Mouse (Mus musculus): ENCODE data around the gene Gm10428. TPM values are rescaled to one million over a fixed set of nuclear protein-coding genes. Genes with fewer than 3 reads are reported as not detected.
"Not testable (repeated sequence)": the region's sequence is repeated elsewhere in the genome, so short reads cannot be mapped to it uniquely, and the experiment has no call there.

Gm10428 gene
- not detected for total RNA-seq (2021)
- long read RNA-seq, result 0 reads

DNA sequence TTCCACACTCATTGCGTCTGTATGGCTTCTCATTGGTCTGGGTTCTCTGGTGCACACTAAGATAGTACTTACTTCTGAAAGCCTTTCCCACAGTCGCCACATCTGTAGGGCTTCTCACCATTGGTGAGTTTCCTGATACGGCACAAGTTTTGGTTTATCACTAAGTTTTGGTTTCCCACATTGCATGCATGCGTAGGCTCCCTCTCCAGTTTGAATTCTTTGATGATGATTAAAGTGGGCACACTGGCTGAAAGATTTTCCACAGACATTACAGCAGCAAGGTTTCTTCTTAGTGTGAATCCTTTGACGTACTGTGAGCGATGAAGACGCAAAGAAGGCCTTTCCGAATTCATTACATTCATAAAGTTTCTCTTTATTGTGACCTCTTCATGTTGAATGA is at the start of gene Gm10428:
Gene Gm10428, plus strand, starts transcription at position 321 of the 400 bp plus-strand sequence.
- DNase-seq (ENCODE audit: low spot score in 2 of 2), result no peak

DNA sequence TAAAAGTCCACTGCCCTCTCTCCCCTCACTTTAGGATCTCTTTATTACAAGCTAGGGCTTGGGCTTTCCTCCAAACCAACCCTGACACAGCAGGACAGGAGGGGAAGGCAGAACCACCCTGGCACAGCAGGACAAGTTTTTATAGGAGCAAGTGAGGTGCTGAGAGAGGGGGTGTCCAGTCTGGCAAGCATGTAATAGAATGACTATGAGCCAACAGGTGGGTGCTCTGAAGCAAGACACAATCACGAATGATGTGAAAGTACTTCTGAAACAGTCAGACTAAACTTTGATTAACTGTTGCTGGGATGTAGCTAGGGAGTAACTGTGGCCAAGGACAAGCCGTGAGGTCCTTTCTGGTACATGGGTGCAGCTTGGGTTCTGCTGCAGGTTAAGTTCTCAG is 46.8 kb upstream of the Gm10428 start:
- DNase-seq (ENCODE audit: low spot score in 2 of 2), result no peak

DNA sequence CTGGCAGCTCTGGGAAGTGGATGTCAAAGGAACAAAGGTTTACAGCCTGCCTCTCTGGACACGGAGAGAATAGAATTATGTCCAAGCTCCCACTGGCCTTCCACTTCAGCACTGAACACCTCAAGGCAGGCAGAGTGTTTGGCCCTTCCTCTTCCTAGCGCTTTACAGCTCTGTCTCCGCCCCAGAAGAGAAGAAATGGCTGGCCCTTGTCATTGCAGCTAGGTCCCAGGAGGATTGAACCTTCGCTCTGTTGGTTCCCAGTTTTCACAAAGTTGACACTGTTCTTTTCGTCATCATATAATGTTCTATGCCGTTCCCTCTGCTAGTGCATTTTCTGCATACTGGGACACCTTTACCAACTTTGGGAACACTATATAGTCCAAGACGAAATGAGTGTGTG is 44.6 kb upstream of the Gm10428 start:
- no peak for DNase-seq (ENCODE audit: low spot score in 2 of 2)

DNA sequence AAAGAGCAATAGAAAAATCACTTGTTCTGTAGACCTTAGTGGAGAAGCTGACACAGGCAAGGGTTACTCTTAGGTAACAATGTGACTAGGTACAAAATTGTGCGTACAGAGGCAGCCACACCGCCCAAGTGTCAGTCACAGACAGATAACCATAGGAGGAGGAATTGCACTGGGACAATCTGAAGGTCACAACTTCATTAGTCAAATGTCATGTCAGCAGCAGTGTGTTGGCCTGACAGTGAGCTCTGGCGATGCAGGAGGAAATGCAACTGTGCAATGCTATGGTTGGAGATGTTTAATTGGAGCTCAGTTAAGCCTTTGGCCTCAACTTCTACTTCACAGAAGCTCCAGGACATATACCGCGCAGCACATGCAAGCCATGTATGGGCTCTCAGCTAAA is 42.2 kb upstream of the Gm10428 start:
- no peak for DNase-seq (ENCODE audit: low spot score in 2 of 2)

DNA sequence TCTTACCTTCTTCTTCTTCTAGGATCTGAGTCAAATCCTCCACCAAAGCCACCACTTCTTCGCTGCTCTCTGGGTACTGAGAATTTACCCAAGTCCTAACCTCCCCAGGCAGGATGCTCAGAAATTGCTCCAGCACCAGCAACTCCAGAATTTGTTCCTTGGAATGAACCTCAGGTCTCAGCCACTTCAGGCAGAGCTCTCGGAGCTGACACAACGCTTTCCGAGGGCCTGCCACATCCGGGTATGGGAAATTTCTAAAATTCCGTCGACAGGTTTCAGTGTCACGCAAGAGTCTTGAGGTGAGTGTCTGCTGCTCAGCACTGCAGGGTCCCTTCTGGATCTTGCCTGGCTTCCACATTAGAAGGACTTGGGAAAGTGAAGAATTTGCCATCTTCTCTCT is 24.6 kb upstream of the Gm10428 start:
- DNase-seq (ENCODE audit: low spot score in 2 of 2), result no peak

DNA sequence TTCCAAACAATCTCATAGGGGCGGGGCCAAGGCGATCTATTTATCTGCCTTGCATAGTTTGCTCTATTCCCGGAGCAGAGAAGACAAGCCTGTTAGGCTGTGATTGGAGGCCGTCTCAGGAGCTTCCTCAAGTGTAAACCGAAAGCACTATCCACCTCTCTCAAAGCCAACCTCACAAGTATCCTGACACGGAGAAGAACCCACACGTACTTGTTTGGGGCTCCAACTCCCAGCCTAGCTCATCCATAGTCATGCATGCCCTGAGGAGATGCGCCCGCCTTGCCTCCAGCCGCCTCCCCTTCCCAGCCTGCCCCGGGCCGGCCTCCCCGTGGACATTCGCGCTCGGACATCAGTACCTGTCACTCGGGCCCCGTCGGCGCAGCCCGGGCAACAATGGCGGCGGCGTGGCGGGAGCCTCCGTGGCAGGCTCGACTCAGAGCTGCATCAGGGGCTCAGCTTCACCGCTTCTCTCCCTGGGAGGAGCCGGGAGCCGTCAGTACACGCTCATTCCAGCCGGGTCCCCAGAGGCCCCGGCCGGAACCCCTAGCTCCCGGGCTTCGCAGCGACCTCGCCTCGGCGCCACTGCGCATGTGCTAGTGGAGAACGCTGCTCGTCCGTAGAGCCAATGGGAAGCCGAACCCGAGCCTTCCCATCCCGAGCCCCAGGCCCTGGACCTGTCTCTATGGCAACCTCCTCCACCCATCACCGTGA is 21.4 kb upstream of the Gm10428 start, which contains the start of gene Zfp287:
Gene Zfp287, minus strand, starts transcription at position 595 of the 711 bp plus-strand sequence.
- peak; percentile 89 to 92 for DNase-seq (ENCODE audit: low spot score in 2 of 2)

DNA sequence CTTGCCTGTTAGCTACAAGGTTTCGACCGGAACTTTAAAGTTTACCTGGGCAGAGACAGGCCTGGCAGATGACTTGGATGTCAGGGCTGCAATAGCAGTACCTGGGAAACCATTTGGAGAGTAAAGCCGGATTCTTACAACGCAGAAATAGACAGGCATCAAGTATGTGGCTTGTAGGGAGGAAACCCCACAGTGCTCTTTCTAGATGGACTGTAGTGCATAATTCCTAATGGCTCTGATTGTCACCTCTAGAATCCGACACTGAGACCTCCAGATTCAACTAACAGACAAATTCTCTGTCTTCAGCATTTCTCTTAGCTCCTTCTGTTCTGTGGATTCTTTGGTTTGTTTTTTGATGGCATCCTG is 20.9 kb upstream of the Gm10428 start:
- no peak for DNase-seq (ENCODE audit: low spot score in 2 of 2)

DNA sequence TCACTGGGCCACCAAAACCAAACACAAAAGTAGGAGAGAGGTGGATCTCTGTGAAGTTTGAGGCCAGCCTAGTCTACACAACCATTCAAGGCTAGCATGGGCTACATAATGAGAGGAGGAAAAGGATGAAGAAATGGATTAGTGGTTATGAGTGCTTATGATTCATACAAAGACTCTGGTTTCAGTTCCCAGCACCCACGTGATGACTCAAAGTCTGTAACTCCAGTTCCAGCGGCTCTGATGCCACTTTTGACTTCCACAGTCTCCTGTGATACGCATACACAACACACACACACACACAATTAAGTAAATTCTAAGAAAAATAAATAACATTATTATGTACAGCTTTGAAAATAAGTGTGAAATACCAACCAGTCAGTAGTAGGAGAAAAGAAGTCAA is 20.2 kb upstream of the Gm10428 start:
- no peak for DNase-seq (ENCODE audit: low spot score in 2 of 2)

DNA sequence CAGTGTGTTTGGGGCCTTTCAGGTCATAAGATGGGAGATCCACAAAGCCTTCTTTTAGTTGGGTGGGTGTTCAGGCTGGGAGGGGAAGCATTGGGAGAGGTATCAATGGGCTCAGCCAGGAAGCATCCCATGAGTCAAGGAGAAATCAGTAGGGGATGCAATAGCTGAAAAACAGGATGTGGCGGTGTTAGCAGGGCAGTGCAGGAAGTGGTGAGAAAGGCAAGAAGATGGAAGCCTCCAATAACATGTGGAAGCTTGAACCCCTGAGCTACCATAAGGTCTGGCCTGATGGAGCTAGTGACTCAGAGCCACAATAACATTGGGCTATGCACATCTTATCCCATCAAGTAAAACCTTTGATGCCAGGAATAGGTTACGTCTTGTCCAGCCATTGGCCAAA is 11.7 kb upstream of the Gm10428 start:
- no peak for DNase-seq (ENCODE audit: low spot score in 2 of 2)

DNA sequence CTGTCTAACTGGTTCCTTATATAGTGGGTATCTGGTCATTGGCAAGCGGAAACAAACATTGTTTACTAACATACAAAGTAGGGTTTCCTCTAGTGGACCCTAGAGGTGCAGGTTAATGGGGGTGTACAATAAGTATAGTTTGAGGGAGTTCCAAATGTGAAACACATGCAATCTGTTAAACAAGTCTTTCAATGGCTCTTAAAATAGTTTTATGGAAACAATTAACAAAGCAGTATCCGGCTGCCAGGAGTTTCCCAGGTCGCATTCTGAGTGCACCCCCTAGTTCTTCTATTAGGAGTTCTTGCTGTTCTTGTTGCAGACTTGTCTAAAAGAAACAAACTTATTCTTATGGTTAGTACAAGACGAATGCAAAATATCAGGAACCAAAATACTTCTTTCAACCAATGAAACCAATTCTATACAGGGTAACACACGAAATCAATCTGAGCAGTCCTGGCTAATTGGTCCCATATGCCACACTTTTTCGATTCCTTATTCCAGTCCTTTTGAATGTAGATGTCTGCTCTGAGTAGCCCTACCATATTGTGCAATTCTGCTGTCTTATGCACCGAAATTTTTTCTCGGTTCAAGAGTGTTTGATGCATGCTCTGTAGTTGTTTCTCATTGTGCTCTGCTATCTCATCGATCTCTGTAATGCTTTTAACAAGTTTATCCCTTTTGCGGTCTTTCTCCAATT is 10.5 kb upstream of the Gm10428 start:
- no peak for DNase-seq (ENCODE audit: low spot score in 2 of 2)

DNA sequence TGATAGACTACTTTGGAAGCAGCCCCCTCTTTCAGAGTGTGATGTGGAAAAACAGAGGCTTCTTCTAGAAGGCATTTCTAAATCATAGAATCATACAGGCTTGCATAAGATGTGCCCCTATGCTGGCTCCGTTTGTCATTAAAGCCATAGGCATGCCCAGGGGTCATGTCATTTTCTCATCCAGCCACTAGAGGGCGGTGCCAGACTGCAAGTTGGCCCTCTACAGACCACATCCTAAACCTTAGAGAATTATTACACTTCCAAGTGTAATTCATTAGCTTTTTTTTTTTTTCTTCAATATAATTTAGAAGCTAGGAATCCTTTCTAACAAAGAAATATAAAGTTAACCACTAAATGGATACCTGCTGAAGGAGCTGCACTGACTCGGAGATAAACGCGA is 8.8 kb upstream of the Gm10428 start:
- DNase-seq (ENCODE audit: low spot score in 2 of 2), result peak; percentile 70 to 78

DNA sequence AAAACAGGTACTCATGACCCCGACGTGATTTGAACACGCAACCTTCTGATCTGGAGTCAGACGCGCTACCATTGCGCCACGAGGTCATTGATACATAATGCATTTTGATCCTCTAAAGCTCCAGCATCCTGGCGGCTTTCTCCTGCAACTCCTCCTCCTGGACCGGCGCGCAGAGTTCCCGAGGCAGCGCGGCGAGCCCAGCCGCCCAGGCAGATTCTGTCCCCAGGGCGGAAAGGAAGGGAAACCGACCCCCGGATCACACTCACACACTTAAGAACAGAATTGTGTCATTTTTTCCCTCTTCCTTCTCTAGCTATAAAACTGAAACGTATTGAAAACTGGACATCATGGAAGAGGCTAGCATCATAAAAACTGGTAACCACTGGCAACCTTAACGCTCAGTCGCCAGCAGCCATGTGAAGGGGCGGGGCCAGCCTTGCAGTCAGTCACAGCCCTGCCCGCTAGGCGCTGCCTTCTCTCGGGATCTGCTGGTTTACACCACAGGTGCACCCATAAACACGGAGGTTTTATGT is 6.8 kb upstream of the Gm10428 start:
- DNase-seq (ENCODE audit: low spot score in 2 of 2), result peak; percentile 58 to 69

DNA sequence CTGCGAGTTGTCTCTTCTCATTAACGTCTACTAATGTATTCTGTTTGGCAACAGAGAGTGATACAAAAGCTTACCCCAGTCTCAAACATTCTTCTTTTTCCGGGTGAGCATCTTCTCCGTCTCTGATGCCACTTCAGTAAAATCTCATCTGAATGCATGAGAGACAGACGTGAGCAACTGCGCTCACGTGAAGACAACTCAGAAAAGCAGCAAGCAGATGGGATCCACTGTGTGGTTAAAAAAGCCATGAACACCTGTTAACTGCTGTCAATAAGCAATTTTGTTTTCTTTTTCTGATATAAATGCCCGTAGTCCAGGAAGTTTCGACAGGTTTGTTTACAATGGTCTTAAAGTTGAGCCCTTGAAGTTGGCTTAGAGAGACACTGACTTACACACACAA is 5.7 kb upstream of the Gm10428 start:
- no peak for DNase-seq (ENCODE audit: low spot score in 2 of 2)

DNA sequence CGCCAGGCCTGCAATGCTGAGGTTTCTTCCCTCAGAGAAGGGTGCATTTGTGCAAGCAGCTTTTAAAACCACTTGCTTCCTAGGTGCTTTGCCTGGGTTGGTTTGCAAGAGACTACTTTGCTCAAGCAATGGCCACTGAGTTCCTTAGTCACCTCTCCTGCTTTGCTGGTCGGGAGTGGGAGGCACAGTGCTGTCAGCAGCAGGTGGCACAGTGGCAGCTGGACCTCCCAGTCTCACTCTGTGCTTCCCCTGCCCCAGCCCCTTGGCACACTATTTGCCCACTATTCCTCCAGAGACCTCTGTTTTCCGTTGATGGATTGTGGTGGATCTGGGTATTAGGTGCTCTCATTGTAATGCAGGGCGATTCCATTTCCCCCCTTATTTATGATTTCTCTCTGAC is 4.8 kb upstream of the Gm10428 start:
- no peak for DNase-seq (ENCODE audit: low spot score in 2 of 2)

DNA sequence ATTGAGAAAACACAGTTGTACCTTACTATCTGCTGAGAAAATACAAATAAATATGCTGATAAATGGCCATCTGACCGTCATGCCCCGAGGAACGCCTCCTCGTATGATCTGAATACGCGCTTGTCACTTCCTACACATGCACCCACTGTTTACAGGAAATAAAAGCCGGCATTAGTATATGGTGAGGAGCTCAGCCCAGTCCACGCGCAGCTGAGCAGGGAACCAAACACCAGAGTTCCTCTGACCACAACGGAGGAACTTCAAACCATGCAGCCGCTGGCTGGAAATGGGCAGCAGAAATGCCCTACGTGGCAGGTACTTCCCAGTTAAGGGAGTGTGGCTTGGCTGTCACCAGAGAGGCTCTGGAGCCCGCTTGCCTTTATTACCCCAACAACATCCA is 3.5 kb upstream of the Gm10428 start:
- DNase-seq (ENCODE audit: low spot score in 2 of 2), result not testable (repeated sequence)

DNA sequence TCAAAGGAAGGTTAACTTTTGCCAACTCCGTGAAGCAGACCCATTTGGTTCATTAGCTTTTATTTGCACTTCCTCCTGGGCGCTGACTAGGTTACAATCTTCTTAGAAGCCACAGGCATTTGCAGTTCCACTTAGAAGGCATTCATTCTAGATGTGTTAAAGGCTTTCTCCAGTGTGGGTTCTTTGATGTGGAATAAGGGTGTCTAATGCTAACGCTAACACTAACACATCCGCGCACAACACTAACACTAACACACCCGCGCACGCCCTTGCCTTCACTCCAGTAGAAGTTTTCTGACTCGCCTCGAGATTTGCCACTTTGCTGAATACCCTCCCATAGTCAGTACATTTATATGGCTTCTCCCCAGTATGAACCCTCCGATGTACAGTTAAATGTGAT is 709 bp upstream of the Gm10428 start:
- DNase-seq (ENCODE audit: low spot score in 2 of 2), result no peak

DNA sequence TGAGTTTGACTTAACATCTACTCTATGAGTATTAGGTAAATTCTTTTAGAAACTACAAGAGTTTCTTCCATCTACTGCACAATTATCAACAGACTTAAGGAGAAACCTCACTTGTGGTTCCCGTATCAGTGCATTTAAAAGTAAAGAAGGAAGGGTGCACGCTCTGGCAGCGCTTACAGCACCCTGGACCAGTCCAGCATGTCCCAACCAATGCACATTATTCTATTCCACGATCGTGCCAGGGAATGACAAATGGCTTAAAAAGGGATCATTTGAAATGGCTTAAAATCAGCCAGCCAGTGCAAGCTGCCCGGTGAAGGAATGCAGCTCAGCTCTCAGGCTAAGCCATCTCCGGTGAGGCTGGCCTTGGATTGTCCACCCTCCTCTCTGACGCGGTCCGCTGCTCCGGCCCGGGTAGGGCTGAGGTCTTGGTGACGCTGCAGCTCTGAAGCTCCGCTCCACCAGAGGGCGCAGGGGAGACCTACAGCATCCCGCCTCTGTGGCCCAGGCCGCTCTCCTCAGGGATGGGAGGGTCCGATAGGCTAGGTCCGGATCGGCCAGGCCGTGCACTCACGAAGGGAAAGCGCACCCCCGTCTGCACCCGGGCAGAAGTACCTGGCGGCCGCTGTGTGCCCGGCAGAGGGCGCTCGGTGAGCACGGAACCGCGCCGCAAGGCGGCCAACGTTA is 3.7 kb downstream of the Gm10428 start:
- DNase-seq (ENCODE audit: low spot score in 2 of 2), result peak; percentile 92 to 94

DNA sequence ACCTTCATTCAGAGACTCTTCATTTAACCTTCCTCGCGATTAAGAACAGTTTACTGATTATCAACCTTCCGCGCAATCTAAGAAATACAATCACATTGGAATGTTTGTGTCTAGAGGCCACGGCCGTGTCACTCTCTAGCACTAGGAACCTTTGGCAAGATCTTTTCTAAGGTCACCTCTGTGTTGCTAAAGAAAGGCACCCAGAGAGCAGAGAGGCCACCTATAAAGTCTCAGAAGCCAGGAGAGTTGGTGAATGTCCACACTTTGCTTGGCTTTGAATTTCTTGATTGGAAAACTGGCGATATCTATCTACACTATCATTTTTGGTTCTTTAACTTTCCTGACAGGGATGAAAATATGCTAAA is 4.2 kb downstream of the Gm10428 start:
- DNase-seq (ENCODE audit: low spot score in 2 of 2), result no peak

DNA sequence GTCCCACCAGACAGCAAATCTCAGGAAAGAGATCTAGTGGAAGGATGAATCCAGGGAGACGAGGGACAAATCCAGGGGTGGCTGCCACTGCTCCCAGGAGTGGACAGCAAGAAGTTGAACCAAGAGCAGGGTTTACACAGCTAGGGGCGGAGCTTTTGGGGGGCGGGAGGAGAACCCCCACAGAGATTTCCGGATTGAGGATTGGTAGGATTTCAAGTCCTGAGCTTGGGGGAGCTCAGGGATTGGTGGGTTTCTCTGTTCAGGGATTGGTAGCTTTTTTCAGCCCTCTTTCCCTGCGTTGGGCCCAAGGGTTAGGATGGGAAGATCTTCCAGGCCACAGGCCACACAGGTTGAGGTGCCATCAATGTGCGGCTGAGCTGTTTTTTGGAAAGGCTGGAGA is 5.0 kb downstream of the Gm10428 start:
- DNase-seq (ENCODE audit: low spot score in 2 of 2), result no peak

DNA sequence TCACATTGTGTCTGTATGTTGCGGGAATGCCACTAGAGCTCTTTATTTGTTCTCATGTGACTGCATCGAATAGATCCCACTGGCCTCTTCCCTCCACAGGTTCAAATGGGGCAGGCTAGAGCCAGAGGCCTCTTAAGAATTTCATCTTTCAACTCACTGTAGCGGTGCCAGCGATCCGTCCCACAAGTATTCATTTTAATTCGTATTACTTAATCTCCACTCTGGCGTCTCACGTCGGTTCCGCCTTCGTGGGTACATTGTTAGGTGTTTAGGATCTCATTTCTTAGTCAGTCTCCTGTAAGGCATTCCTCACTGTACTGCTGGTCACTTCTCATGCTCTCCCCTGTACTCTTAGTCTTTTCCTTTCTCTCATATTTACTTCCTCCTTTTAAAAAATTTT is 5.6 kb downstream of the Gm10428 start:
- no peak for DNase-seq (ENCODE audit: low spot score in 2 of 2)

DNA sequence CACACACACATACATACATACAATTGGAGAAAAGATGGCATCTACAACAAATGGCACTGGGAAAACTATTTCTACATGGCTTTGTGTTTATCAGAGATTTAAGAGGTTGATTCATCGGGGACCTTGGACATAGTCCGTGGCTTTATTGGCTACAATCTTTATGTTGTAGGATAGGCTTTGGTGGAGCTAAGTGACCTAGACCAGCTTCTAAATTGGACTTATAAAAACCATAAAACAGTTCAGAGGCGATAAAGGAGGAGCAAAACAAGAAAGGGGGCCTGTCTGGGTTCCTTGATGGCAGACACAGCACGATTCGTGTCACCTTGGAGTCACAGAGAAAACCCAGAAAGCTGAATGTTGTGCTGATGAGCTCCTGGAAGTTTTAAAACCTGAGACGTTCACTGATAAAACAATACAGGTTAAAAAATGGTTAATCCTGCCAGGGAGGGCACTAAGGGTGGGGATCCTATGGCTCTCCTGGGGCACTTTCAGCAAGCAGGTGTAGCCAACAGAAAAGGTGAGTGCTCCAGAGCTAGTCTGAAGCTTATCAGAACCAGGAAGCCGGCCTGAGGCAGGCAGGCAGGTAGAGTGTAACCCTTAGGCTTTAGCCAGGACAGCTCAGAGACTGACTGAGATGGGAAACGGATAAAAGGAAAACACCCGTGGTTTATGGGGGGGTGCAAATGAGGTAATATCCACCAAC is 8.0 kb downstream of the Gm10428 start:
- no peak for DNase-seq (ENCODE audit: low spot score in 2 of 2)

DNA sequence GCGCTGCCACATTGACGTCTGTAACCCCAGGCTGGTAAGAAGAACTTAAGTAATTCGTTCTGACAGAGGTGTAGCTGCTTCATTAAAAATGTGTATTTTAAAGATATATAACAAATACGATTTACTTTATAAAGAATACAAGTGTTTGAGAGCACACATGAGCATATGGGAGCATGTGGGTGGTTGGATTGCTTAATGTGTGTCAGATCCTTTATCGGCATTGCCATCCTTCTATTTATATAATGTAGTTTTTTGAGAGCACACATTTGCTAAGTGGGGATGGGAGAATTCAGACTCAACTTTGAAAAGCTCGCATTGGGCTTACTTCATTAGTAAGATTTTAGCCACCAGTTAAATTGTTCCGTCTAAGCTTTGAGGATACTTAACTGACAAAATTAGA is 23.6 kb downstream of the Gm10428 start:
- no peak for DNase-seq (ENCODE audit: low spot score in 2 of 2)
